Mouse (Mus musculus) olfactory bulb, adult 2 months (tissue): ENCODE measurements around the gene Hmga1b. TPM values are rescaled to one million over a fixed set of nuclear protein-coding genes. Genes with fewer than 3 reads are reported as not detected.
"Not testable (repeated sequence)": the region's sequence is repeated elsewhere in the genome, so short reads cannot be mapped to it uniquely, and the experiment has no call there.

ENCODE experiments used
- H3K27ac ChIP-seq: fragments of 200-500 bp; 2 replicates; pipeline ENCODE4 v1.5.1; 2012; ENCODE audit warnings: low read depth, low read length; ENCODE audit not compliant: insufficient read depth
- H3K4me1 ChIP-seq: fragments of 200-500 bp; 2 replicates; pipeline ENCODE4 v1.6.1; 2012; ENCODE audit warnings: low read length; ENCODE audit not compliant: control insufficient read depth, insufficient read depth
- H3K4me3 ChIP-seq: fragments of 200-500 bp; 2 replicates; pipeline ENCODE4 v1.5.1; 2012; ENCODE audit warnings: mild to moderate bottlenecking, low read depth, low read length, moderate library complexity; ENCODE audit not compliant: insufficient read depth
- CTCF ChIP-seq: fragments of 200-500 bp; IDR thresholded peaks from 2 replicates; pipeline ENCODE4 v1.5.1; 2012; ENCODE audit warnings: low read depth, mild to moderate bottlenecking, low read length, moderate library complexity; ENCODE audit not compliant: insufficient read depth
- POLR2A ChIP-seq: fragments of 200-500 bp; IDR thresholded peaks from 2 replicates; pipeline ENCODE4 v1.6.1; 2012; ENCODE audit warnings: mild to moderate bottlenecking, low read depth, low read length, moderate library complexity; ENCODE audit not compliant: insufficient read depth
- WGBS: fragments of 180-500 bp; shearing (Covaris S2); methylation state at CpG from one replicate; pipeline ENCODE4 v1.1.7; 2018; 5-methylcytosine and 5-hydroxymethylcytosine counted together
- polyA plus RNA-seq: library from polyadenylated mRNA; stranded (reverse); fragments of >200 nt; gene quantifications from 2 replicates; pipeline ENCODE4 v1.2.4, GENCODE M21; 2012; ENCODE audit warnings: low replicate concordance; ENCODE audit not compliant: missing spikeins, insufficient read depth, insufficient read length

Gene Hmga1b
- polyA plus RNA-seq, 1 experiment, result not detected

DNA sequence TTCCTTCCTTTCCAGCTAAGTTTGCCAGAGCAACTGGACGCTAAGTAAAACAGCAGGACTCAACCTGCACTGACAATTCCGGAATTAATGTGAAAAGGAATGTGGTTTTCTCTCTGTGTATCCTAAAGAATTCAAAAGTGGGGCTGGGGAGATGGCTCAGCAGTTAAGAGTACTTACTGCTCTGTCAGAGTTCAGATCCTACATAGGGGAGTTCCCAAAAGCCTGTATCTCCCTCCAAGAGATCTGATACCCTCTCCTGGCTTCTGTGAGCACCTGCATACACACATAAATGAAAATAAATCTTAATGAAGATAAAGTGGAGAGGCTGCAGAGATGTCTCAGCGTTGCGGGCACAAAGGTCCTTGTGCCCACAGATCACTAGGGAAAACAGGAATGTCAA is 11.0 kb upstream of the Hmga1b start:
- H3K27ac ChIP-seq, result no peak overlapping the region
- no peaks in the 10 kb centered on the region for H3K4me1 ChIP-seq
- TF ChIP-seq CTCF, result no peak
- no peak for TF ChIP-seq POLR2A
- 81% methylated on average over 4 of the region's 4 CpGs for WGBS
- H3K4me3 ChIP-seq, result no peak overlapping the region

- WGBS, result 86% methylated on average over 9 of the region's 9 CpGs
- H3K4me1 ChIP-seq, result peaks cover 4% of the 10 kb centered on the region
- H3K4me3 ChIP-seq, result no peak overlapping the region
- TF ChIP-seq CTCF (no peak), POLR2A (no peak)
- no peak overlapping the region for H3K27ac ChIP-seq
Observed at GRCm38 (mm10) chr11:120760236-120760635, 2.4 kb upstream of the Hmga1b start.

DNA sequence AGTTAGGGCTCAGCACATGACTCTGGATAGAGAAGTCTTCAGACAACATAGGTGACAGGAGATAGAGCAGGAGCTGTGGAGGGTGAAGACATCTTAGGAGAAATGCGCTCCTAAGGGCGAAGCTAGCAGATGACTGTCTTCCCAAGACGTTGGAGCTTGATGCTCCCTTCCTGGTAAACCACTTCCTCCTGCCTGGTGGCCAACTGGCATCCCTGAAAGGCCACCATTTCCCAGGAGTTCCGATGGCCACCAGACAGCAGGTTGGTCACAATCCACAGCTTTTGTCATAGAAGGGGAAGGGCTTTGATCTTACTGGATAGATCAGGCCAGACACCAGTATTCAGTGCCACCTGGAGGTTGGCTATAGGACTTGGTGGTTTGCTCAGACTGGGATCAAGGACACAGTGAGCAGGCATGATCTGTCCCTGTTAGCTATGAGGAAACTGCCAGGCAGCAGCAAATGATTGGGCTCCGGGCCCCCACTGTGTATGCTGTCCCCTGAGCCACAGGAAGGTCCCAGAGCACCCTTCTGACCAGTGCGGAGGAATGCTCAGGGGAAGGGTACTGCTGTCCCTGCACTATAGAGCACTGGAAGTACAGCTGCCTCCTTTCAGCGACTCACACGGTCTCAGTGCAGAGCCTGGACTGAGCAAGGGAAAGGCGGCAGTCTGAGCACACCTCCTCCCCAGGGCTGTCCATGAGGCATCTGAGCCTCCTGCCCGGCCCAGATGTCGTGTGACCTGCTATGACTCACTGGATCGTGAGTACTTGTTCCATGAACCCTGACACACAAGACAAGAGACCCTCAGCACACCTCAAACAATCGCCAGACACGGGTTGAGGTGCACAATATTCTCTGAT is 553 bp upstream of the Hmga1b start:
- 68% methylated on average over 14 of the region's 14 CpGs for WGBS
- Histone ChIP-seq H3K4me1 (peaks cover 4% of the 10 kb centered on the region), H3K27ac (no peak overlapping the region), H3K4me3 (no peak overlapping the region)
- TF ChIP-seq CTCF, result no peak
- no peak for TF ChIP-seq POLR2A

DNA sequence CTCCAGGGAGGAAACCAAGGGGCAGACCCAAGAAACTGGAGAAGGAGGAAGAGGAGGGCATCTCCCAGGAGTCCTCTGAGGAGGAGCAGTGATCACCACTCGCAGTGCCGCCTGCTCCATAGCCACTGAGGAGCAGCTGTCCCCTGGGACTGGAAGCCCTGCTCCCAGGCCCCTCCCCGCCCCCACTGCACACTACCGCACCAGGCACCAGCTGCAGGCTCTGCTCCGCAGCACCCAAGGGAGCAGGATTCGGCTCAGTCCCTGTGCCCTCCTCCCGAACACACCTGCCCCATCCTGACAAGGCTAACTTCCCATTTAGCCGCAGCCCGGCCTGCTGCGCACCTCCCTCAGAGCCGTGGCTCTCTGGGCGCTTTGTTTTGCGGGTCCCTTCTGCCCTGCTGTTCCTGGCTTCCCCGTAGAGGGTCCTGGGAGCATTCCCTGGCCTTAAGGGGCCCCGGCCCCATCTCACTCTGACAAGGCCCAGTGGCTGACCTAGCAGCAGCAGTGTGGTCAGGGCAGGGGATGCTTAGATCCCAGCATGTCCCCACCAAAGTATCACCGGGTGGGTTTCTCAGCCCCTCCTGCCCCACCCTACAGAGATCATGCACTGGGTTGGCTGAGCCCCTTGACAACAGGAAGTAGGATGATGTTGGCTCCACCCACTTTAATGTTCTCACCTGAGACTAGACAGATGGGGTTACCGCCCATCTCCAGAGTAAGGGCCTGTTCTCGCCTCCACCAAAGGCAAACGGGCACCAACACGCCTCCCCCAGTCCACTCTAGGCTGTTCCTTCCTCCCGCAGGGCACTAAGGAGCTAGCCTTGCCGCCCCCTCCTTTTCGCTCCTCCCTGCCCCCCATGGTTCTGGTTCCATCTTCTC is 766 bp downstream of the Hmga1b start:
- not testable (repeated sequence) for H3K4me1 ChIP-seq, H3K4me3 ChIP-seq, H3K27ac ChIP-seq
- 32% methylated on average over 12 of the region's 23 CpGs for WGBS

GRCm38 (mm10) chr11:120767023-120767422 is 4.4 kb downstream of the Hmga1b start:
- H3K4me3 ChIP-seq, H3K27ac ChIP-seq, H3K4me1 ChIP-seq: not testable (repeated sequence)
- 87% methylated on average over 5 of the region's 7 CpGs for WGBS

DNA sequence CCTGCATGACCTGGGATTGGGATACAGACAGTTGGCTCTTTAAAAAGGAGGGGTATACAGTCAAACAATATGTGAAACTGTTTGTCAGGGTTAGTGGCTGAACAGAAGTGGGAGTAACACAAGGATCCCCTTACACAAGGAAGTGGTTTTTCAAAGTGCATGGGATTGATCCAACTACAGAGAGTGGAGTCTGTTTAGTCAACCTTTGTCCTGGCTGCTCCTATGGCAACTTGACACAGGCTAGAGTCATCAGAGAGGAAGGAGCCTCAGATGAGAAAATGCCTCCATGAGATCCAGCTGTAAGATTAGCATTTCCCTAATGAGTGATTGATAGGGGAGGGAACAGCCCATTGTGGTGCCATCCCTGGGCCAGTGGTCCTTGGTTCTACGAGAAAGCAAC is 5.6 kb downstream of the Hmga1b start:
- TF ChIP-seq POLR2A (no peak), CTCF (no peak)
- 39% methylated on average over 1 of the region's 1 CpGs for WGBS
- Histone ChIP-seq H3K4me3 (no peak overlapping the region), H3K27ac (no peak overlapping the region), H3K4me1 (no peaks in the 10 kb centered on the region)

- Histone ChIP-seq H3K4me1 (no peaks in the 10 kb centered on the region), H3K4me3 (no peak overlapping the region), H3K27ac (no peak overlapping the region)
- no peak for TF ChIP-seq POLR2A
- TF ChIP-seq CTCF, result no peak
- WGBS, result 78% methylated on average over 3 of the region's 3 CpGs
Observed at GRCm38 (mm10) chr11:120772749-120773148, 10.2 kb downstream of the Hmga1b start.

GRCm38 (mm10) chr11:120773463-120774190 is 11.0 kb downstream of the Hmga1b start:
- Histone ChIP-seq H3K4me1 (no peaks in the 10 kb centered on the region), H3K4me3 (no peak overlapping the region), H3K27ac (no peak overlapping the region)
- WGBS, result 93% methylated on average over 7 of the region's 7 CpGs
- TF ChIP-seq POLR2A, result no peak
- no peak for TF ChIP-seq CTCF
